Mouse (Mus musculus) kidney, adult 2 months (tissue): Measurements from ENCODE around the gene Letmd1.

Experiments
- CTCF ChIP-seq: fragments of 200-500 bp; conservative IDR thresholded peaks from 2 replicates; pipeline ENCODE4 v1.5.1; 2011; ENCODE audit warnings: low read depth, mild to moderate bottlenecking, control low read depth, low read length, moderate library complexity, mixed read lengths; ENCODE audit not compliant: insufficient read depth, insufficient read length
- POLR2A ChIP-seq: fragments of 200-500 bp; IDR thresholded peaks from one replicate; pipeline ENCODE4 v1.6.1; 2011; ENCODE audit warnings: low read depth, low read length, control low read depth

GRCm38 (mm10) chr15:100423916-100424315, 44.9 kb upstream of the Letmd1 start:
- no peak for TF ChIP-seq CTCF
- TF ChIP-seq POLR2A, result no peak
